ENCODE assay signal across 8 mouse cellular contexts in the genomic region with DNA sequence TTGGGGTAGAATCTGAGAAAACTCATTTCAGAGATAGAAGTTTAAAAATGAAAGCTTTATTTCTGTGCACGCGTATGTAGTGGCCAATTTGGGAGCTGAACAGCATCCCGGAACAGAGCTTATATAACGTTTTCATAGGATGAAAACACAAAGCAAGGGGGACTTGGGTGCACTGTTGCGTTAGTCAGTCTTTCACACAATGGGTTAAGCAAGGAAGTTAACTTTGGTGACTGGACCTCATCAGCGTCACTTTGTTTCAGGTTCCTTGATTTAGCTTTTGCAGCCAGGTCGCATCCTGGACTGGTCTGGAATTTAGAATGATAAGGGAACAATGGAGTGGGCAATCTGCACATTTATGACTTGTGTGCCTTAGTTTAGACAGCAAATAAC. TPM values are rescaled to one million over a fixed set of nuclear protein-coding genes. Genes with fewer than 3 reads are reported as not detected.
DNase-seq lines count a peak whose midpoint lies in the region; ATAC-seq and TF ChIP-seq lines count a peak whose summit lies in the region.

No protein-coding gene starts in this region.

- no peaks in the 10 kb centered on the region for H3K9me3 ChIP-seq in kidney, embryonic 15.5 days (replicated peaks)
- H3K9me3 ChIP-seq in embryonic facial prominence, embryonic 10.5 days, result no peaks in the 10 kb centered on the region
- no peaks in the 10 kb centered on the region for H3K9me3 ChIP-seq in intestine, embryonic 14.5 days (ENCODE audit: control insufficient read depth, low read length)
- no peaks in the 10 kb centered on the region for H3K9me3 ChIP-seq in midbrain, postnatal 0 days (ENCODE audit: low read length)

- ATAC-seq in kidney, embryonic 15.5 days (replicated peaks; ENCODE audit: low FRiP score), result no peak; the same call in 1 of the 2 replicates
- ATAC-seq in intestine, embryonic 14.5 days (replicated peaks; ENCODE audit: low FRiP score, low TSS enrichment, low read depth), result no peak
- ATAC-seq in midbrain, postnatal 0 days (ENCODE audit: low FRiP score), result peak; percentile 1; the same call in 1 of the 2 replicates

- peaks cover 13% of the 10 kb centered on the region; the same call in 1 of the 2 replicates for H3K36me3 ChIP-seq in kidney, embryonic 15.5 days
- H3K36me3 ChIP-seq in embryonic facial prominence, embryonic 10.5 days (replicated peaks), result peaks cover 21% of the 10 kb centered on the region
- peaks cover 12% of the 10 kb centered on the region for H3K36me3 ChIP-seq in intestine, embryonic 14.5 days (ENCODE audit: control insufficient read depth, insufficient read depth, low read length)
- no peaks in the 10 kb centered on the region; the same call in 1 of the 2 replicates for H3K36me3 ChIP-seq in midbrain, postnatal 0 days (ENCODE audit: insufficient read depth, low read length)

- 13% methylated on average over 7 of the region's 7 CpGs for WGBS in kidney, embryonic 15.5 days
- WGBS in embryonic facial prominence, embryonic 10.5 days, result 37% methylated on average over 7 of the region's 7 CpGs
- 9% methylated on average over 7 of the region's 7 CpGs for WGBS in intestine, embryonic 14.5 days
- 18% methylated on average over 7 of the region's 7 CpGs for WGBS in midbrain, postnatal 0 days

- DNase-seq in kidney, postnatal 10 days, result no peak
- no peak for DNase-seq in embryonic facial prominence, embryonic 10.5 days (ENCODE audit: low spot score)
- no peak for DNase-seq in intestine, embryonic 14.5 days (ENCODE audit: low spot score)
- no peak for DNase-seq in midbrain, postnatal 0 days (ENCODE audit: low spot score)
- DNase-seq in frontal cortex, postnatal 14 days (ENCODE audit: low spot score in 2 of 2), result no peak
- DNase-seq in cerebellum, postnatal 25 days, result no peak
- no peak for DNase-seq in right cerebral cortex, postnatal 14 days

- no peak for TF ChIP-seq CTCF in midbrain, postnatal 0 days (IDR thresholded peaks at IDR 0.05)

- peak overlapping the region; percentile 74 for H3K4me2 ChIP-seq in kidney, embryonic 15.5 days
- peak overlapping the region; percentile 61 for H3K4me2 ChIP-seq in intestine, embryonic 14.5 days (ENCODE audit: low read length)
- H3K4me2 ChIP-seq in midbrain, postnatal 0 days (ENCODE audit: low read depth, low read length, poor library complexity, severe bottlenecking), result peak overlapping the region; percentile 64

- H3K4me3 ChIP-seq in kidney, embryonic 15.5 days (replicated peaks), result peak overlapping the region; percentile 73
- peak overlapping the region; percentile 80 for H3K4me3 ChIP-seq in embryonic facial prominence, embryonic 10.5 days
- H3K4me3 ChIP-seq in intestine, embryonic 14.5 days (ENCODE audit: low read depth, low read length), result peak overlapping the region; percentile 67
- peak overlapping the region; percentile 58 for H3K4me3 ChIP-seq in midbrain, postnatal 0 days (ENCODE audit: low read depth, low read length)

- H3K27ac ChIP-seq in kidney, embryonic 15.5 days, result peak overlapping the region; percentile 63
- H3K27ac ChIP-seq in embryonic facial prominence, embryonic 10.5 days (replicated peaks), result peak overlapping the region; percentile 91
- peak overlapping the region; percentile 69 for H3K27ac ChIP-seq in intestine, embryonic 14.5 days (ENCODE audit: low read depth)
- H3K27ac ChIP-seq in midbrain, postnatal 0 days (ENCODE audit: low read depth, low read length), result peak overlapping the region; percentile 85

- H3K4me1 ChIP-seq in kidney, embryonic 15.5 days, result peaks cover 14% of the 10 kb centered on the region
- H3K4me1 ChIP-seq in embryonic facial prominence, embryonic 10.5 days, result peaks cover 19% of the 10 kb centered on the region
- H3K4me1 ChIP-seq in intestine, embryonic 14.5 days (replicated peaks; ENCODE audit: control insufficient read depth, insufficient read depth, low read length), result peaks cover 12% of the 10 kb centered on the region
- H3K4me1 ChIP-seq in midbrain, postnatal 0 days (ENCODE audit: insufficient read depth, low read length), result peaks cover 6% of the 10 kb centered on the region; the same call in 1 of the 2 replicates

- H3K9ac ChIP-seq in kidney, embryonic 15.5 days, result peak overlapping the region; percentile 41
- peak overlapping the region; percentile 38 for H3K9ac ChIP-seq in intestine, embryonic 14.5 days (ENCODE audit: low read length)
- H3K9ac ChIP-seq in midbrain, postnatal 0 days (replicated peaks; ENCODE audit: low read length, poor library complexity, severe bottlenecking), result peak overlapping the region; percentile 89

- H3K27me3 ChIP-seq in kidney, embryonic 15.5 days, result peaks cover 11% of the 10 kb centered on the region; the same call in 1 of the 2 replicates
- H3K27me3 ChIP-seq in embryonic facial prominence, embryonic 10.5 days (replicated peaks; ENCODE audit: low read depth, poor library complexity, severe bottlenecking), result no peaks in the 10 kb centered on the region
- H3K27me3 ChIP-seq in intestine, embryonic 14.5 days (replicated peaks; ENCODE audit: control insufficient read depth, insufficient read depth, low read length), result no peaks in the 10 kb centered on the region
- peaks cover 4% of the 10 kb centered on the region; the same call in 1 of the 2 replicates for H3K27me3 ChIP-seq in midbrain, postnatal 0 days (ENCODE audit: insufficient read depth, low read length)

RNA-seq across cellular contexts. Expression of gene E430018J23Rik, which starts 0.5 kb away (rescaled TPM):
- 7.1 and 8.0 TPM in 2 replicates for polyA plus RNA-seq in kidney, embryonic 15.5 days (2015; fragmentation: Nextera tagmentation; extraction: Ambion mirVana)
- polyA plus RNA-seq in embryonic facial prominence, embryonic 10.5 days (2016; fragmentation: Nextera tagmentation; extraction: Ambion mirVana), result 4.6 and 5.5 TPM in 2 replicates
- polyA plus RNA-seq in intestine, embryonic 14.5 days (2014; fragmentation: Nextera tagmentation; extraction: Ambion mirVana), result 9.2 and 9.7 TPM in 2 replicates
- total RNA-seq in midbrain, postnatal 0 days (2014; rRNA removed), result 8.5 and 9.1 TPM in 2 replicates
- 1.4 and 1.9 TPM in 2 replicates for polyA plus RNA-seq in midbrain, postnatal 0 days (2015; fragmentation: Nextera tagmentation; extraction: Ambion mirVana)

RNA-seq across cellular contexts. Expression of gene 9130019O22Rik, which starts 7.0 kb away (rescaled TPM):
- 5.7 and 6.3 TPM in 2 replicates for polyA plus RNA-seq in kidney, embryonic 15.5 days (2015; fragmentation: Nextera tagmentation; extraction: Ambion mirVana)
- 5.1 and 6.4 TPM in 2 replicates for polyA plus RNA-seq in embryonic facial prominence, embryonic 10.5 days (2016; fragmentation: Nextera tagmentation; extraction: Ambion mirVana)
- 6.2 and 7.4 TPM in 2 replicates for polyA plus RNA-seq in intestine, embryonic 14.5 days (2014; fragmentation: Nextera tagmentation; extraction: Ambion mirVana)
- 4.0 and 4.1 TPM in 2 replicates for total RNA-seq in midbrain, postnatal 0 days (2014; rRNA removed)
- 1.4 and 2.0 TPM in 2 replicates for polyA plus RNA-seq in midbrain, postnatal 0 days (2015; fragmentation: Nextera tagmentation; extraction: Ambion mirVana)

RNA-seq across cellular contexts. Expression of gene Zfp764, which starts 12.7 kb away (rescaled TPM):
- 7.6 and 8.0 TPM in 2 replicates for polyA plus RNA-seq in kidney, embryonic 15.5 days (2015; fragmentation: Nextera tagmentation; extraction: Ambion mirVana)
- polyA plus RNA-seq in embryonic facial prominence, embryonic 10.5 days (2016; fragmentation: Nextera tagmentation; extraction: Ambion mirVana), result 6.1 and 7.1 TPM in 2 replicates
- 9.6 and 10.6 TPM in 2 replicates for polyA plus RNA-seq in intestine, embryonic 14.5 days (2014; fragmentation: Nextera tagmentation; extraction: Ambion mirVana)
- total RNA-seq in midbrain, postnatal 0 days (2014; rRNA removed), result 4.7 and 6.7 TPM in 2 replicates
- polyA plus RNA-seq in midbrain, postnatal 0 days (2015; fragmentation: Nextera tagmentation; extraction: Ambion mirVana), result 2.7 and 3.6 TPM in 2 replicates

RNA-seq across cellular contexts. Expression of gene Zfp747, which starts 18.1 kb away (rescaled TPM):
- polyA plus RNA-seq in kidney, embryonic 15.5 days (2015; fragmentation: Nextera tagmentation; extraction: Ambion mirVana), result 8.3 and 10.7 TPM in 2 replicates
- polyA plus RNA-seq in embryonic facial prominence, embryonic 10.5 days (2016; fragmentation: Nextera tagmentation; extraction: Ambion mirVana), result 9.0 and 9.3 TPM in 2 replicates
- 9.8 and 11.3 TPM in 2 replicates for polyA plus RNA-seq in intestine, embryonic 14.5 days (2014; fragmentation: Nextera tagmentation; extraction: Ambion mirVana)
- total RNA-seq in midbrain, postnatal 0 days (2014; rRNA removed), result 8.3 and 8.6 TPM in 2 replicates
- 4.0 and 5.8 TPM in 2 replicates for polyA plus RNA-seq in midbrain, postnatal 0 days (2015; fragmentation: Nextera tagmentation; extraction: Ambion mirVana)

RNA-seq across cellular contexts. Expression of gene Zfp688, which starts 27.9 kb away (rescaled TPM):
- 24.5 and 27.1 TPM in 2 replicates for polyA plus RNA-seq in kidney, embryonic 15.5 days (2015; fragmentation: Nextera tagmentation; extraction: Ambion mirVana)
- polyA plus RNA-seq in embryonic facial prominence, embryonic 10.5 days (2016; fragmentation: Nextera tagmentation; extraction: Ambion mirVana), result 29.0 and 32.5 TPM in 2 replicates
- polyA plus RNA-seq in intestine, embryonic 14.5 days (2014; fragmentation: Nextera tagmentation; extraction: Ambion mirVana), result 24.1 and 25.2 TPM in 2 replicates
- total RNA-seq in midbrain, postnatal 0 days (2014; rRNA removed), result 21.1 and 33.1 TPM in 2 replicates
- polyA plus RNA-seq in midbrain, postnatal 0 days (2015; fragmentation: Nextera tagmentation; extraction: Ambion mirVana), result 34.3 and 36.0 TPM in 2 replicates

Comparison
In these comparisons a context has a peak if more than half of its experiments do, and no peak if none do; other contexts are left out.
1. H3K9ac ChIP-seq: peak in every context shown above with its lines; median percentile 89 in midbrain, postnatal 0 days; 41 in kidney, embryonic 15.5 days; 38 in intestine, embryonic 14.5 days.